Mouse (Mus musculus) ES-CJ7 (cell line): ENCODE data around the gene Sun2.
A peak's percentile ranks its signal among the peaks of the same experiment; 100 is the strongest.

Source experiments
- DNase-seq: peaks from one replicate; pipeline ENCODE4 v3.0.0; 2011; ENCODE audit warnings: low read depth, low spot score

Sun2 gene

GRCm38 (mm10) chr15:79741921-79742705 is at the start of gene Sun2:
TSS of gene Sun2 (minus strand) at chr15:79742536.
- DNase-seq: peak; percentile 74

- DNase-seq: peak; percentile 78
Measured at GRCm38 (mm10) chr15:79791502-79791901, 49.2 kb upstream of the Sun2 start.

- no peak for DNase-seq
Measured at GRCm38 (mm10) chr15:79790905-79791304, 48.6 kb upstream of the Sun2 start.

- DNase-seq: no peak
Measured at GRCm38 (mm10) chr15:79790111-79790510, 47.8 kb upstream of the Sun2 start.

DNA sequence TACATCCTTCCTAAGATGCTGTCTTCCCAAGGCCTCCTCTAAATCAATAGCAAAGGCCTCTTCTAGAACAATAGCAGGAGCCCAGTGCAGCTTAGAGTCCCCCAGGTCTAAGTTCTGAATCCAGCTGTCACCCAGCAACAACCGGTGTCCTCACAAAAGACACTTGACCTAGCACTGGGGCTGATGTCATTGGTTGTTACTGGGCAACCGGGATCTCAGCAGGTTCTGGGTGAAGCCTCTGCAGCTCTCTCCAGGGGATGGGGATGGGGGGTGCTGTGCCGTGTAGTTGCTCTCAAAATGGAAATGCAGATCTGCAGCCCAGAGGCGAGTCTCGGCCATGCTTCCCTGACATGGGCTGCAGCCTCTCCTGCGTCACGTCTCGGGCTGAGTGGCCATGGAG is 45.5 kb upstream of the Sun2 start:
- DNase-seq: no peak

GRCm38 (mm10) chr15:79785056-79785455 is 42.7 kb upstream of the Sun2 start:
- DNase-seq: no peak

GRCm38 (mm10) chr15:79777749-79778148 is 35.4 kb upstream of the Sun2 start, which contains the start of gene Dnal4:
TSS of gene Dnal4 (minus strand) at chr15:79777849.
- no peak for DNase-seq

- no peak for DNase-seq
Measured at GRCm38 (mm10) chr15:79775662-79776061, 33.3 kb upstream of the Sun2 start.

GRCm38 (mm10) chr15:79774117-79775027 is 32.0 kb upstream of the Sun2 start:
- peak; percentile 99 for DNase-seq

- DNase-seq: no peak
Measured at GRCm38 (mm10) chr15:79770629-79771240, 28.4 kb upstream of the Sun2 start.

DNA sequence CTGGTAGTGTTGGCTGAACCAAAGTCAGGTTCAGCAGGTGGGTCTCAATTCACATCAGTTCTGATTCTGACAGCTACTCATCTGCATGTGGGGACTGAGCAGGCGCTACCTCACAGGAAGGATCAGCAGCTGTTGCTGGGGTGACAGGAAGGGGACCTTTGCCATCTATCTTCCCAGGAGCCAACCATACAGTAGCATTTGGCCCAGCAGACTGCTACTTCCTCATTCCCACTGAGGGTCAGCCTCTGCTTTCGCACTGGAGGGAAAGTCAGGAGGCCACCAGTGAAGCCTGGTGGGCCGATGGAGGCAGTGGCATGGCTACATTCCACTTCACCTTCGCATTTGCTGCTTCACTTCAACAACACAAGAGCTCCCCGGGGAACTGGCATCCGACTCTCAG is 26.0 kb upstream of the Sun2 start:
- no peak for DNase-seq

GRCm38 (mm10) chr15:79767327-79767961 is 25.1 kb upstream of the Sun2 start:
- DNase-seq: no peak

GRCm38 (mm10) chr15:79766586-79767071 is 24.3 kb upstream of the Sun2 start:
- DNase-seq: no peak

GRCm38 (mm10) chr15:79766168-79766567 is 23.8 kb upstream of the Sun2 start:
- DNase-seq: no peak

DNA sequence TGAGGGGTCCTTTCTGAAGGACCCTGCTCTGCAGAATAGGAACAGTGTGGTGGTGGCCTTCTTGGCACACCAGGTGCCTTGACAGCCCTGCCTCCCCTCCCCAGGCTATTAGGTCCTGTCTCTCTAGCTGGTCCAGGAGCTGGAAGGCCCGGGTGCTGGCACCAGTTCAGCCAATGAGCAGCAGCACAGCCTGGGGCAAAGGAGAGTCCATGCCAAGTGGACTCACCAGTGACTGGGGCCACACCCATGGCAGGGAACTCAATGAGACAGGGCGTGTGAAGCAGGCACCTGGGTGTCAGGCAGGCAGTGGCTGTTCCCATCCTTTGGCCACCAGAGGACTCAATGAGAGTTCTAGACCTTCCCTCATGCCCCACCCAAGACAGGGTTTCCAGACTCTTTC is 23.0 kb upstream of the Sun2 start:
- no peak for DNase-seq

- no peak for DNase-seq
Measured at GRCm38 (mm10) chr15:79764539-79765267, 22.4 kb upstream of the Sun2 start.

GRCm38 (mm10) chr15:79763601-79764246 is 21.4 kb upstream of the Sun2 start:
- DNase-seq: no peak

- no peak for DNase-seq
Measured at GRCm38 (mm10) chr15:79763001-79763400, 20.7 kb upstream of the Sun2 start.

DNA sequence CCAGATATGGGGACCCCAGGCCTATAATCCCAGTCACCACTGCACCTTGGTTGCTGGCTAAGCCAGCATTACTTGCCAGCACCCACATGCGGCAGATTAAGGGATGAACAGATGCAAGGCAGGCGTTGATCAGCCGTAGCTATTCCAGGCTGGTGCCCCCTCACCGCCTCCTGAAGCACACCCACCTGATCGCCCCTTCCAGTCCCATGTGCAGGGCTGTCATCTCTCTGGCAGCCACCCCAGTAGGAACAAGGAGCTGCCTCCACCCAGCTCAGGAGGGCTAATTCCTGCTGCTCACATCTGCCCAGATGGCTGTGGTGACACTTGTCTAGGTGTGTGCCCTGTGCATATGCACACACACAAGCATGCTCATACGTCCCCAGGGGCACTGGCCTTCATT is 18.6 kb upstream of the Sun2 start:
- no peak for DNase-seq

- DNase-seq: no peak
Measured at GRCm38 (mm10) chr15:79757118-79757517, 14.8 kb upstream of the Sun2 start.
